47 mouse cellular contexts compared by ENCODE assay signal in the genomic region with DNA sequence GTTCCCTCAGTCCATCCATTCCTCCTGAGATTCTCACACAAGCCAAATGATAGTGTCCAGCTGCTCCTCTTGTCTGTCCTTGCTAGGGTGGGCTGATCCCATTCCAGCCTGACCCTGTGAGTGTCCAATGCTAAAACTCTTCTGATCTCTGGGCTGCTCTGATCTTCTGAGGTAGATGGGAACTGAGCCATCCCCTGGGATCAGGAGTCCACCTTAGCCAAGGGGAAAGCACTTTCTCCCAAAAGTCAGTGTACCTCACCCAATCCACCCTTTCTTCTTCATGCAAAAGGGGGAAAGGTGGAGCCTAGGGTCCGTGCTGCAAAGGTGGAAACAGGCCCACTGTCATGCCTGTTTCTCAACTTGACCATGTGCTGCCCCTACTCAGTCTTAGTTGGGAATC. TPM values are rescaled to one million over a fixed set of nuclear protein-coding genes. Genes with fewer than 3 reads are reported as not detected.
"Had no signal": no experiment of that assay in that cellular context is flagged by ENCODE, and none has a peak within 500 bp of the region (broad histone marks: within the 10 kb centered on the region; RNA-seq: fewer than 3 reads in every experiment).

No protein-coding gene starts in this region.

- H3K4me1 ChIP-seq: limb, embryonic 12.5 days; limb, embryonic 13.5 days; limb, embryonic 15.5 days; midbrain, embryonic 12.5 days; neural tube, embryonic 12.5 days had no signal

- H3K27me3 ChIP-seq: limb, embryonic 12.5 days; limb, embryonic 13.5 days; limb, embryonic 15.5 days; liver, embryonic 12.5 days; liver, embryonic 13.5 days; liver, embryonic 15.5 days; lung, embryonic 15.5 days; midbrain, embryonic 12.5 days; midbrain, embryonic 13.5 days; midbrain, embryonic 15.5 days; neural tube, embryonic 12.5 days had no signal

- H3K36me3 ChIP-seq: limb, embryonic 10.5 days; limb, embryonic 12.5 days; limb, embryonic 13.5 days; limb, embryonic 15.5 days; liver, embryonic 12.5 days; liver, embryonic 13.5 days; liver, embryonic 15.5 days; lung, embryonic 15.5 days; midbrain, embryonic 10.5 days; midbrain, embryonic 12.5 days; midbrain, embryonic 13.5 days; midbrain, embryonic 15.5 days; neural tube, embryonic 12.5 days had no signal

- DNase-seq: left cerebral cortex, postnatal 4 days; liver, embryonic 13.5 days; liver, postnatal 0 days; lung, adult 18-20 months; lung, adult 2 months; lung, embryonic 14.5 days; lung, postnatal 10 days; lung, postnatal 14 days; lung, postnatal 36 days; lung, postnatal 4 days; midbrain, embryonic 14.5 days had no signal

- H3K4me3 ChIP-seq: left cerebral cortex, adult 2 months; limb, embryonic 10.5 days; limb, embryonic 12.5 days; limb, embryonic 13.5 days; limb, embryonic 15.5 days; liver, embryonic 12.5 days; liver, embryonic 13.5 days; liver, embryonic 15.5 days; lung, embryonic 15.5 days; megakaryocyte, embryonic 14.5 days; midbrain, embryonic 10.5 days; midbrain, embryonic 12.5 days; midbrain, embryonic 13.5 days; midbrain, embryonic 15.5 days; myocyte; neural tube, embryonic 12.5 days had no signal

- H3K27ac ChIP-seq: left cerebral cortex, adult 2 months; limb, embryonic 10.5 days; limb, embryonic 12.5 days; limb, embryonic 13.5 days; limb, embryonic 15.5 days; liver, embryonic 12.5 days; liver, embryonic 13.5 days; liver, embryonic 14.5 days; liver, embryonic 15.5 days; lung, embryonic 15.5 days; macrophage; midbrain, embryonic 10.5 days; midbrain, embryonic 12.5 days; midbrain, embryonic 13.5 days; midbrain, embryonic 15.5 days; neural tube, embryonic 12.5 days had no signal

- H3K9ac ChIP-seq: limb, embryonic 12.5 days; limb, embryonic 13.5 days; limb, embryonic 15.5 days; liver, embryonic 12.5 days; liver, embryonic 13.5 days; liver, embryonic 14.5 days; liver, embryonic 15.5 days; liver, postnatal 0 days; lung, embryonic 14.5 days; lung, embryonic 15.5 days; midbrain, embryonic 12.5 days; midbrain, embryonic 13.5 days; midbrain, embryonic 15.5 days; neural tube, embryonic 12.5 days had no signal

RNA-seq across cellular contexts. Expression of gene Rdh7, which starts 2.9 kb away (rescaled TPM):
- total RNA-seq: left cerebral cortex, adult 2 months; left cerebral cortex, adult 8-10 months; left cerebral cortex, postnatal 10 days; left cerebral cortex, postnatal 14 days; left cerebral cortex, postnatal 25 days; left cerebral cortex, postnatal 36 days; left cerebral cortex, postnatal 4 days; megakaryocyte progenitor cell, adult 5-6 weeks; megakaryocyte, adult 5-6 weeks; megakaryocyte-erythroid progenitor cell, adult 5-6 weeks; midbrain, postnatal 0 days; monocyte, adult 5-6 weeks had no signal
- polyA plus RNA-seq: limb, embryonic 10.5 days; limb, embryonic 11.5 days; limb, embryonic 12.5 days; limb, embryonic 13.5 days; limb, embryonic 15.5 days; liver, embryonic 11.5 days; liver, embryonic 12.5 days; lung, embryonic 14.5 days; lung, embryonic 15.5 days; lung, embryonic 16.5 days; lung, postnatal 0 days; macrophage; midbrain, embryonic 10.5 days; midbrain, embryonic 11.5 days; midbrain, embryonic 12.5 days; midbrain, embryonic 13.5 days; midbrain, embryonic 14.5 days; midbrain, embryonic 15.5 days; midbrain, embryonic 16.5 days; midbrain, postnatal 0 days; myocyte; neural tube, embryonic 11.5 days; neural tube, embryonic 12.5 days had no signal

RNA-seq across cellular contexts. Expression of gene Sdr9c7, which starts 6.8 kb away (rescaled TPM):
- total RNA-seq: left cerebral cortex, adult 2 months; left cerebral cortex, adult 8-10 months; left cerebral cortex, postnatal 10 days; left cerebral cortex, postnatal 14 days; left cerebral cortex, postnatal 25 days; left cerebral cortex, postnatal 36 days; left cerebral cortex, postnatal 4 days; megakaryocyte progenitor cell, adult 5-6 weeks; megakaryocyte, adult 5-6 weeks; megakaryocyte-erythroid progenitor cell, adult 5-6 weeks; monocyte, adult 5-6 weeks had no signal
- polyA plus RNA-seq: limb, embryonic 10.5 days; limb, embryonic 11.5 days; limb, embryonic 12.5 days; limb, embryonic 13.5 days; liver, embryonic 11.5 days; liver, embryonic 12.5 days; liver, embryonic 13.5 days; liver, embryonic 14.5 days; liver, embryonic 15.5 days; liver, embryonic 16.5 days; lung, embryonic 14.5 days; lung, embryonic 15.5 days; lung, embryonic 16.5 days; lung, postnatal 0 days; macrophage; midbrain, embryonic 10.5 days; midbrain, embryonic 11.5 days; midbrain, embryonic 12.5 days; midbrain, embryonic 13.5 days; midbrain, embryonic 14.5 days; midbrain, embryonic 15.5 days; midbrain, embryonic 16.5 days; midbrain, postnatal 0 days; myocyte; neural tube, embryonic 11.5 days; neural tube, embryonic 12.5 days had no signal

RNA-seq across cellular contexts. Expression of gene Rdh16f2, which starts 25.2 kb away (rescaled TPM):
- total RNA-seq: left cerebral cortex, adult 2 months; left cerebral cortex, adult 8-10 months; left cerebral cortex, postnatal 10 days; left cerebral cortex, postnatal 14 days; left cerebral cortex, postnatal 25 days; left cerebral cortex, postnatal 36 days; left cerebral cortex, postnatal 4 days; megakaryocyte progenitor cell, adult 5-6 weeks; megakaryocyte, adult 5-6 weeks; megakaryocyte-erythroid progenitor cell, adult 5-6 weeks; midbrain, postnatal 0 days; monocyte, adult 5-6 weeks had no signal
- polyA plus RNA-seq: limb, embryonic 10.5 days; limb, embryonic 11.5 days; limb, embryonic 12.5 days; limb, embryonic 13.5 days; limb, embryonic 14.5 days; limb, embryonic 15.5 days; liver, embryonic 11.5 days; liver, embryonic 12.5 days; liver, embryonic 13.5 days; lung, adult 2 months; lung, embryonic 14.5 days; lung, embryonic 15.5 days; lung, embryonic 16.5 days; lung, postnatal 0 days; macrophage; midbrain, embryonic 10.5 days; midbrain, embryonic 11.5 days; midbrain, embryonic 12.5 days; midbrain, embryonic 13.5 days; midbrain, embryonic 14.5 days; midbrain, embryonic 15.5 days; midbrain, embryonic 16.5 days; midbrain, postnatal 0 days; neural tube, embryonic 11.5 days; neural tube, embryonic 12.5 days had no signal

RNA-seq across cellular contexts. Expression of gene Rdh19, which starts 41.8 kb away (rescaled TPM):
- total RNA-seq: left cerebral cortex, adult 2 months; left cerebral cortex, adult 8-10 months; left cerebral cortex, postnatal 10 days; left cerebral cortex, postnatal 14 days; left cerebral cortex, postnatal 25 days; left cerebral cortex, postnatal 36 days; left cerebral cortex, postnatal 4 days; megakaryocyte progenitor cell, adult 5-6 weeks; megakaryocyte, adult 5-6 weeks; megakaryocyte-erythroid progenitor cell, adult 5-6 weeks; midbrain, postnatal 0 days; monocyte, adult 5-6 weeks had no signal
- polyA plus RNA-seq: limb, embryonic 10.5 days; limb, embryonic 11.5 days; limb, embryonic 12.5 days; limb, embryonic 13.5 days; limb, embryonic 14.5 days; limb, embryonic 15.5 days; liver, embryonic 11.5 days; liver, embryonic 12.5 days; liver, embryonic 13.5 days; liver, embryonic 16.5 days; liver, postnatal 0 days; lung, adult 2 months; lung, embryonic 14.5 days; lung, embryonic 15.5 days; lung, embryonic 16.5 days; lung, postnatal 0 days; macrophage; midbrain, embryonic 10.5 days; midbrain, embryonic 11.5 days; midbrain, embryonic 12.5 days; midbrain, embryonic 13.5 days; midbrain, embryonic 14.5 days; midbrain, embryonic 15.5 days; midbrain, embryonic 16.5 days; midbrain, postnatal 0 days; myocyte; neural tube, embryonic 11.5 days; neural tube, embryonic 12.5 days had no signal
